Mouse (Mus musculus): ENCODE data around the gene Tmco3. TPM values are rescaled to one million over a fixed set of nuclear protein-coding genes. Genes with fewer than 3 reads are reported as not detected.
"Not testable (repeated sequence)": the region's sequence is repeated elsewhere in the genome, so short reads cannot be mapped to it uniquely, and the experiment has no call there.

The Tmco3 gene
- polyA plus RNA-seq, 1 experiment from 2014 or later = 41.3 TPM

DNA sequence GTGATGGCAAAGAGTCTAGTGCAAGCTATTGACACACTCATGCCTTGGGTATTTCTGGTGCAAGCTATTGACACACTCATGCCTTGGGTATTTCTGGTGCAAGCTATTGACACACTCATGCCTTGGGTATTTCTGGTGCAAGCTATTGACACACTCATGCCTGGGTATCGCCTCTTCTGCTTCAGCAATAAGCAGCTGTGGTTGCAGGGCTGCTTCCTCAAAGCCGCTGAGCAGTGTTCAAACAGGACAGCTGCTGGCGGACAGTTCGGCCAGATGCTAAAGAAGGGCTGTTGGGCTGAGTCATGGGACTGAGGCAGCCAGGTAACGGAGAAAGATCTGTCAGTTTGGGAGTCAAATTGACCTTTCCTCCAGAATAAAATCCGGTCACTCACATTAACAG, 49.3 kb downstream of the Tmco3 start:
- H3K9ac ChIP-seq (ENCODE audit: low read length); H3K36me3 ChIP-seq (ENCODE audit: control insufficient read depth, insufficient read depth, low read length); H3K4me2 ChIP-seq (ENCODE audit: low read depth, low read length); H3K27me3 ChIP-seq (ENCODE audit: control insufficient read depth, insufficient read depth, low read depth, low read length); H3K27ac ChIP-seq (ENCODE audit: low read length); ATAC-seq (ENCODE audit: low read depth); H3K9me3 ChIP-seq (ENCODE audit: control insufficient read depth, low read length); H3K4me3 ChIP-seq (ENCODE audit: low read length): not testable (repeated sequence)
- H3K4me1 ChIP-seq (replicated peaks; ENCODE audit: control insufficient read depth, insufficient read depth, low read length) = peaks cover 15% of the 10 kb centered on the region
- 70% methylated on average over 6 of the region's 6 CpGs for WGBS

DNA sequence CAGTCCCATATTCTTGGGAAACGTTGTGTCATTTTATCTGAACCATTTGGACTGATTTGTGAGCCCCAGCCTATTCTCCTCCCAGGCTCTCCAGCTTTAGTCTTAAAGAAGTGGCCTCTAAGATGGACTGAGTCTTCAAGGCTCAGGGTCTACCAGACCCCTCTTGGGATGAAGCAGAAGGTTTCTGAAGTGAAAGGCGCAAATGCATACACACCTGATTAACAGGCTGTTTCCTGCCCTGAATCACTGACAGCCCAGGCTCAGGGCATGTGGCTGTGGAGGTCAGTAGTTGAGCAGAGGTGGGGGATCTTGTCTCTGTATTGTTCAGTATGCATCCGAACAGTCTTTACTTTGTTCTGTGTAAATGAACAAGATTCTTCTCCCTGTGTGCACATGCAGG, 49.7 kb downstream of the Tmco3 start:
- WGBS = 54% methylated on average over 3 of the region's 3 CpGs
- peak overlapping the region; percentile 82 for H3K9ac ChIP-seq (ENCODE audit: low read length)
- ATAC-seq (ENCODE audit: low read depth) = no peak
- no peaks in the 10 kb centered on the region for H3K9me3 ChIP-seq (ENCODE audit: control insufficient read depth, low read length)
- H3K4me1 ChIP-seq (replicated peaks; ENCODE audit: control insufficient read depth, insufficient read depth, low read length) = peaks cover 15% of the 10 kb centered on the region
- no peak overlapping the region; the same call in none of the 2 replicates for H3K4me3 ChIP-seq (ENCODE audit: low read length)
- peak overlapping the region; percentile 82 for H3K4me2 ChIP-seq (ENCODE audit: low read depth, low read length)
- H3K27ac ChIP-seq (ENCODE audit: low read length) = no peak overlapping the region
- H3K27me3 ChIP-seq (ENCODE audit: control insufficient read depth, insufficient read depth, low read depth, low read length) = no peaks in the 10 kb centered on the region
- 0 out of 2 replicates have a peak, but pooled peaks cover 10% of the 10 kb centered on the region for H3K36me3 ChIP-seq (ENCODE audit: control insufficient read depth, insufficient read depth, low read length)

DNA sequence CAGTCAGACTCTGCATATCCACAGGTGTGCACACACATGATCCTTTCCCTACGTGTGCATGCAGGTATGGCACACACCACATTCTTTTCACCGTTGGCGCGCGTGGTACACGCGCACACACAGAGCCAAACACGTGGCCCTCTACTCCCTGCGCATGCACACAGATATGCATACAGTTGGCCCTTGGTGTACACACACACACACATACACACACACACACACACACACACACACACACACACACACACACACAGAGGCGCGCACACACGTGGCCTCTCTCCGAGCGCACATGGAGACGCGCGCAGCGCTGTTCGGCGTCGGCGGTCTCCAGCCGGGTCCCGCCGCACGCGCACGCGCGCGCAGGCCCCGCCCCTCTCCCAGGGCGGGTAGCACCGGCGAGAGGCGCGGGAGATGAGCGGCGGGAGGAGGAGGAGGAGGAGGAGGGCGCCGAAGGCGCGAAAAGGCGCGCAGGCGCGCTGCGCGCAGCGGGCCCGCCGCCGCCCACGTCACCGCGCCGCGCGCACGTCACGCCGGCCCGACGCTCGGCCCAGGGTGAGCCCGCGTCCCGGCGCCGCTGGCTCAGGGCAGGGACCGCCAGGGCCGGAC, 50.4 kb downstream of the Tmco3 start, which contains the start of gene Tfdp1:
Tfdp1 (plus strand) TSS at position 497 of the 606 bp plus-strand sequence.
- Histone ChIP-seq H3K9me3 (ENCODE audit: control insufficient read depth, low read length) (no peaks in the 10 kb centered on the region), H3K4me3 (ENCODE audit: low read length) (peak within 1 kb of the TSS; percentile 75), H3K36me3 (ENCODE audit: control insufficient read depth, insufficient read depth, low read length) (peaks cover 10% of the 10 kb centered on the region; the same call in 1 of the 2 replicates), H3K9ac (ENCODE audit: low read length) (peak within 1 kb of the TSS; percentile 82), H3K27ac (ENCODE audit: low read length) (peak within 1 kb of the TSS; percentile 74), H3K4me1 (replicated peaks; ENCODE audit: control insufficient read depth, insufficient read depth, low read length) (peaks cover 15% of the 10 kb centered on the region), H3K27me3 (ENCODE audit: control insufficient read depth, insufficient read depth, low read depth, low read length) (no peaks in the 10 kb centered on the region), H3K4me2 (ENCODE audit: low read depth, low read length) (peak within 1 kb of the TSS; percentile 82)
- 1% methylated on average over 28 of the region's 72 CpGs for WGBS
- ATAC-seq (ENCODE audit: low read depth) = peak; percentile 94

DNA sequence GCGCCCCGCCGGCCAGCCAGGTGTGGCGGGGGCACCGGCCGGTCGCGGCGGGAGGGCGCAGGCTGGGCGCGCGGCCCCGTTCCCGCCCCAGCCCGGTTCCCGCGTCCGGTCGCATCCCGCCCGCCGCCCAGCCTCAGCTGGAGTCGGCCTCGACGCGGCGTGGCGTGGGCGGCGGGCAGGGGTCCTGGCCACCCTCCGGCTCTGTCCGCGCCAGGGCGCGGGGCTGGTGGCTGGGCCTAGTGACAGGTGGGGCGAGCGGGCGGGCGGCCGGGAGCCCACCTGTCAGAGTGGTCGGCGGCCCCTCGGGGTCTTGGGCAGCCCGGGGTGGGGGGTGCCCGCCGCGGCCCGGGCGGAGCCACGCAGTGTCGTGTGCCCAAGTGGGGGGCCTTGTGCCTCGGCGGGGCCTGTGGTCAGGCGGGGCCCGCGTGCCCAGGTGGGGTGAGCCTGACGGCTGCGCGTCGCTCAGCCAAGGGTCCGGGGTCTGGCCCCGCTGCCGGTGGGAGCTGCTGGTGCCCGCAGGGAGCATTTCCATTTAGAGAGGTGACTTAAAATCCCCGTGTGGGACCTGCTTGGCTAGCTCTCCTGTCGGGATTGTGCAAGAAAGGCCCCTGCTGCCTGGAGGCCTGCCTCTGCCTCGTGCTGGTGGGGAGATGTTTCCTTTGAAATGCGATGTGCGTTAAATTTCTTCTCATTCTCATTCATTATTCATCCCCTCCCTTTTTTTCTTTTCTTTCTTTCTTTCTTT, 51.1 kb downstream of the Tmco3 start:
- peak overlapping the region; percentile 74 for H3K27ac ChIP-seq (ENCODE audit: low read length)
- no peaks in the 10 kb centered on the region for H3K27me3 ChIP-seq (ENCODE audit: control insufficient read depth, insufficient read depth, low read depth, low read length)
- peaks cover 18% of the 10 kb centered on the region for H3K36me3 ChIP-seq (ENCODE audit: control insufficient read depth, insufficient read depth, low read length)
- peak overlapping the region; percentile 82 for H3K9ac ChIP-seq (ENCODE audit: low read length)
- H3K4me3 ChIP-seq (ENCODE audit: low read length) = peak overlapping the region; percentile 75
- peak overlapping the region; percentile 82 for H3K4me2 ChIP-seq (ENCODE audit: low read depth, low read length)
- H3K4me1 ChIP-seq (replicated peaks; ENCODE audit: control insufficient read depth, insufficient read depth, low read length) = peaks cover 15% of the 10 kb centered on the region
- ATAC-seq (ENCODE audit: low read depth) = peak; percentile 55
- no peaks in the 10 kb centered on the region for H3K9me3 ChIP-seq (ENCODE audit: control insufficient read depth, low read length)
- 0% methylated on average over 34 of the region's 70 CpGs for WGBS

DNA sequence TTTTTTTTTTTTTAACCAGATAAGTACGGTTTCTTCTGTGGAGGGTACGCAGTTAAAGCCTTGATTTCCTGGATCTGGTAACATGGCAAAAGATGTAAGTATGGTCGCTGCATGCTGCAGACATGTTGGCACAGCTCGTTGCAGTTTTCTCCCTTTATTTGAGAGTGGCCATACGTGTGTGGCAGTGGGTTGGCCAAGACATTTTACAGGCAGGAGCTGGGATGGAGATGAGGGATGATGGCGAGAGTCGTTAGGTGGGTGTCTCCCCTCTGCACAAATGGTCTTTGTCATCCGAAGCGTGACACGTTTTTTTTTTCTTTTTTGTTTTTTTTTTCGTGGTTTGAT, 51.6 kb downstream of the Tmco3 start:
- no peak overlapping the region for H3K27ac ChIP-seq (ENCODE audit: low read length)
- H3K4me3 ChIP-seq (ENCODE audit: low read length) = peak overlapping the region; percentile 75
- peaks cover 15% of the 10 kb centered on the region for H3K4me1 ChIP-seq (replicated peaks; ENCODE audit: control insufficient read depth, insufficient read depth, low read length)
- peak overlapping the region; percentile 82 for H3K9ac ChIP-seq (ENCODE audit: low read length)
- peaks cover 23% of the 10 kb centered on the region for H3K36me3 ChIP-seq (ENCODE audit: control insufficient read depth, insufficient read depth, low read length)
- ATAC-seq (ENCODE audit: low read depth) = no peak
- no peaks in the 10 kb centered on the region for H3K27me3 ChIP-seq (ENCODE audit: control insufficient read depth, insufficient read depth, low read depth, low read length)
- H3K4me2 ChIP-seq (ENCODE audit: low read depth, low read length) = peak overlapping the region; percentile 82
- WGBS = 2% methylated on average over 11 of the region's 11 CpGs
- no peaks in the 10 kb centered on the region for H3K9me3 ChIP-seq (ENCODE audit: control insufficient read depth, low read length)

DNA sequence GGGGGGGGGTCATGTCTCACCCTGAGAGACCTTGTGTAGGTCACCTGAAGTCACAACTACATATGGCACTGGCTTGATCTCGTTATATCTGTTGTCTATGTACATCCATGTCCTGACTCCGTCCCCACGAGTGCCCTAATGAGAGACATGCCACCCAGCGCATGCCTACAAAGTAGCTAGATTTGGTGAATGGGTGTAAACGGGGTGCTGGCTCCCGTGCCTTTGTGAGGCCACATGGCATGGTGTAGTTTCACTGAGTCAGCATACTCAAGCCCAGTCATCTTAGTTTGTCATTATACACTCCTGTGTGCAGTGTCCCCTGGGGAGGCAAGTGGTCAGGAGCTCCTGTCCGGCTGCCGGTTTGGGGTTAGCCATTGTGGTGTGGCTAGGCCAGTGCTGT, 52.7 kb downstream of the Tmco3 start:
- peak overlapping the region; percentile 57; the same call in 1 of the 2 replicates for H3K9ac ChIP-seq (ENCODE audit: low read length)
- peaks cover 15% of the 10 kb centered on the region for H3K4me1 ChIP-seq (replicated peaks; ENCODE audit: control insufficient read depth, insufficient read depth, low read length)
- H3K36me3 ChIP-seq (ENCODE audit: control insufficient read depth, insufficient read depth, low read length) = peaks cover 24% of the 10 kb centered on the region
- H3K9me3 ChIP-seq (ENCODE audit: control insufficient read depth, low read length) = no peaks in the 10 kb centered on the region
- 83% methylated on average over 8 of the region's 8 CpGs for WGBS
- peak overlapping the region; percentile 82; the same call in 1 of the 2 replicates for H3K4me2 ChIP-seq (ENCODE audit: low read depth, low read length)
- no peaks in the 10 kb centered on the region for H3K27me3 ChIP-seq (ENCODE audit: control insufficient read depth, insufficient read depth, low read depth, low read length)
- no peak overlapping the region for H3K27ac ChIP-seq (ENCODE audit: low read length)
- no peak overlapping the region for H3K4me3 ChIP-seq (ENCODE audit: low read length)
- no peak for ATAC-seq (ENCODE audit: low read depth)

DNA sequence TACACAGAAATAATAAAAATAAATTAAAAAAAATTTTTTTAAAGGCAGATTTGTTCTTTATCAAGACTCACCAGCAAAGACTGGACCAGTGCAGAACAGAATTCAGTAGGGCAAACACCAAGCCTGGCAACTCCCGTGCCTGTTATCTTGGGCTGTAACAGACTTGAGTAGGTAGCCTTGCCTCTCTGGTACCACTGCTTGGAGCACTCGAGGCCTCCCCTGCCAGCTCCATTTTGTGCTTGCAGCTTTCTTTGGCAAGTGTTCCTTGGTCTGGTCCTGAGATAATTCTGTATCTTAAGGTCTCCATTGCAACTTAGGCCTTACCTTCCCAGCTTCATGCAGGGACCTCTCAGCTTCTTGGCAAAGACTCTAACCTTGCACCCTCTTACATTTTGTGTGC, 54.4 kb downstream of the Tmco3 start:
- 67% methylated on average over 2 of the region's 2 CpGs for WGBS
- Histone ChIP-seq H3K9me3 (ENCODE audit: control insufficient read depth, low read length) (no peaks in the 10 kb centered on the region), H3K36me3 (ENCODE audit: control insufficient read depth, insufficient read depth, low read length) (peaks cover 39% of the 10 kb centered on the region), H3K27me3 (ENCODE audit: control insufficient read depth, insufficient read depth, low read depth, low read length) (no peaks in the 10 kb centered on the region), H3K27ac (ENCODE audit: low read length) (no peak overlapping the region), H3K4me3 (ENCODE audit: low read length) (no peak overlapping the region), H3K4me1 (replicated peaks; ENCODE audit: control insufficient read depth, insufficient read depth, low read length) (peaks cover 15% of the 10 kb centered on the region), H3K9ac (ENCODE audit: low read length) (no peak overlapping the region), H3K4me2 (ENCODE audit: low read depth, low read length) (no peak overlapping the region)
- ATAC-seq (ENCODE audit: low read depth) = no peak

DNA sequence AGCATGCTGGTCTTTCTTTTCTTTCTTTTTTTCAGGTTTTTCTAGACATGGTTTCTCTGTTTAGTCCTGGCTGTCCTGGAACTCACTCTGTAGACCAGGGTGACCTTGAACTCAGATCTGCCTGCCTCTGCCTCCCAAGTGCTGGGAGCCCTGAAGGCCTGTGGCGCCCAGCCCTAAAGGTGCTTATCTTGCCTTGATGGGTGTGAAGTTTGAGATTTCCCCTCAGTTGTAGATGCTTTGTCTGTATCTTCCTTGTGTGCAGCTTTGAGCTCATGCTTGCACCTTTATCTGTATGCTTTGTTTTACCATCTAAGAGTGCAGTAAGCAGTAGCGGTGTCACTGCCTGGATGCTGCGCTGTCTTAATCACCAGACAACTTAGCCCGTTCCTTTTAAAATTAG, 55.1 kb downstream of the Tmco3 start:
- H3K27me3 ChIP-seq (ENCODE audit: control insufficient read depth, insufficient read depth, low read depth, low read length) = no peaks in the 10 kb centered on the region
- H3K4me1 ChIP-seq (replicated peaks; ENCODE audit: control insufficient read depth, insufficient read depth, low read length) = peaks cover 9% of the 10 kb centered on the region
- 93% methylated on average over 4 of the region's 4 CpGs for WGBS
- no peak for ATAC-seq (ENCODE audit: low read depth)
- H3K9ac ChIP-seq (ENCODE audit: low read length) = no peak overlapping the region
- H3K4me2 ChIP-seq (ENCODE audit: low read depth, low read length) = no peak overlapping the region
- H3K4me3 ChIP-seq (ENCODE audit: low read length) = no peak overlapping the region
- no peak overlapping the region for H3K27ac ChIP-seq (ENCODE audit: low read length)
- H3K9me3 ChIP-seq (ENCODE audit: control insufficient read depth, low read length) = no peaks in the 10 kb centered on the region
- H3K36me3 ChIP-seq (ENCODE audit: control insufficient read depth, insufficient read depth, low read length) = peaks cover 45% of the 10 kb centered on the region

DNA sequence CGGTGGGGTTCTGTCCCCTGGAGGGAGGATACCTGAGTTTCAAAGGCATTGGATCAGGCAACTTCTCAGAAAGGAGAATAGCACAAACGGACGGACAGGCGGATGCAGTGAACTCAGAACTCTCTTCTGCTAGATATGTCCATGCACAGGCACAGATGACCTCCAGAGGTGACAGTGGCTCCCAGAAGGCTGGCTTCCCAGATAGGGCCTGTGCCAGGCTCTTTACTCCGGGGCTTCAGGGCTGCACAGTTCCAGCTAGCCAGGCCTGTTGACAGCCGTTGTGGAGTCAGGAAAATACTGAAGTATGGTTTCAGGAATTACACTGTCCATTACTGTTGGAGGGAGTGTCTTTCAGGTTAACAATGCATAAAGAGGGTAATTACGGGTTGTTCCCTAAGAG, 62.1 kb downstream of the Tmco3 start:
- H3K9ac ChIP-seq (ENCODE audit: low read length) = no peak overlapping the region
- no peak overlapping the region for H3K27ac ChIP-seq (ENCODE audit: low read length)
- H3K4me2 ChIP-seq (ENCODE audit: low read depth, low read length) = no peak overlapping the region
- H3K4me3 ChIP-seq (ENCODE audit: low read length) = no peak overlapping the region
- peaks cover 58% of the 10 kb centered on the region for H3K36me3 ChIP-seq (ENCODE audit: control insufficient read depth, insufficient read depth, low read length)
- H3K4me1 ChIP-seq (replicated peaks; ENCODE audit: control insufficient read depth, insufficient read depth, low read length) = no peaks in the 10 kb centered on the region
- no peak for ATAC-seq (ENCODE audit: low read depth)
- no peaks in the 10 kb centered on the region for H3K27me3 ChIP-seq (ENCODE audit: control insufficient read depth, insufficient read depth, low read depth, low read length)
- WGBS = 86% methylated on average over 7 of the region's 7 CpGs
- no peaks in the 10 kb centered on the region for H3K9me3 ChIP-seq (ENCODE audit: control insufficient read depth, low read length)
